Mouse (Mus musculus) liver, postnatal 0 days (tissue): ENCODE data around the gene Atxn1. TPM values are rescaled to one million over a fixed set of nuclear protein-coding genes. Genes with fewer than 3 reads are reported as not detected.
A peak's percentile ranks its signal among the peaks of the same experiment; 100 is the strongest.

ENCODE experiments used
- ATAC-seq: fragments of 200-750 bp; cut with Nextera tagmentation; 2 replicates; pipeline ENCODE4 v1.8.0; 2017; ENCODE audit warnings: mild to moderate bottlenecking, moderate library complexity
- DNase-seq: peaks from one replicate; pipeline ENCODE4 v3.0.0-alpha.2; 2016
- H3K27ac ChIP-seq: fragments of 300-500 bp; sonication (generic); 2 replicates; pipeline ENCODE4 v1.5.1; 2014; ENCODE audit warnings: antibody characterized with exemption, moderate library complexity, mild to moderate bottlenecking, low read depth
- H3K27me3 ChIP-seq: fragments of 300-500 bp; sonication (generic); 2 replicates; pipeline ENCODE4 v1.6.1; 2014; ENCODE audit warnings: low read length, control low read depth, mixed read lengths; ENCODE audit not compliant: insufficient read depth
- H3K36me3 ChIP-seq: fragments of 300-500 bp; sonication (generic); replicated peaks from 2 replicates; pipeline ENCODE4 v1.6.1; 2014; ENCODE audit warnings: mild to moderate bottlenecking, control low read depth, low read length, moderate library complexity, mixed read lengths; ENCODE audit not compliant: insufficient read depth
- H3K4me1 ChIP-seq: fragments of 300-500 bp; sonication (generic); 2 replicates; pipeline ENCODE4 v1.6.1; 2014; ENCODE audit warnings: antibody characterized with exemption, mild to moderate bottlenecking, control low read depth; ENCODE audit not compliant: insufficient read depth
- H3K4me2 ChIP-seq: fragments of 300-500 bp; sonication (generic); 2 replicates; pipeline ENCODE4 v1.6.1; 2014; ENCODE audit warnings: low read depth, mild to moderate bottlenecking, low read length, moderate library complexity, mixed read lengths
- H3K4me3 ChIP-seq: fragments of 300-500 bp; sonication (generic); 2 replicates; pipeline ENCODE4 v1.5.1; 2014; ENCODE audit warnings: low read depth, low read length
- H3K9ac ChIP-seq: fragments of 300-500 bp; sonication (generic); replicated peaks from 2 replicates; pipeline ENCODE4 v1.6.1; 2014; ENCODE audit warnings: mild to moderate bottlenecking, moderate library complexity
- H3K9me3 ChIP-seq: fragments of 300-500 bp; sonication (generic); 2 replicates; pipeline ENCODE4 v1.6.1; 2016; ENCODE audit warnings: mild to moderate bottlenecking, control low read depth, low read length, mixed read lengths
- CTCF ChIP-seq: sonication (generic); IDR thresholded peaks from 2 replicates; pipeline ENCODE4 v1.5.1; 2016; ENCODE audit warnings: antibody characterized with exemption, low read depth
- EP300 ChIP-seq: IDR thresholded peaks from 2 replicates; pipeline ENCODE4 v1.6.1; 2016; ENCODE audit warnings: antibody characterized with exemption, low read depth, mild to moderate bottlenecking
- WGBS: fragments of 180-500 bp; shearing (Covaris S2); extraction: QIAGEN DNeasy Blood & Tissue Kit; methylation state at CpG from one replicate; pipeline ENCODE4 v1.1.7; 2014; ENCODE audit not compliant: insufficient replicate concordance; 5-methylcytosine and 5-hydroxymethylcytosine counted together
- polyA plus RNA-seq: library from polyadenylated mRNA; unstranded; fragments of >200 nt; fragmentation: Nextera tagmentation; extraction: Ambion mirVana; gene quantifications from 2 replicates; pipeline ENCODE4 v1.2.1, GENCODE M21; 2015

The Atxn1 gene
- polyA plus RNA-seq, 1 experiment from 2014 or later, result 4.4 TPM

DNA sequence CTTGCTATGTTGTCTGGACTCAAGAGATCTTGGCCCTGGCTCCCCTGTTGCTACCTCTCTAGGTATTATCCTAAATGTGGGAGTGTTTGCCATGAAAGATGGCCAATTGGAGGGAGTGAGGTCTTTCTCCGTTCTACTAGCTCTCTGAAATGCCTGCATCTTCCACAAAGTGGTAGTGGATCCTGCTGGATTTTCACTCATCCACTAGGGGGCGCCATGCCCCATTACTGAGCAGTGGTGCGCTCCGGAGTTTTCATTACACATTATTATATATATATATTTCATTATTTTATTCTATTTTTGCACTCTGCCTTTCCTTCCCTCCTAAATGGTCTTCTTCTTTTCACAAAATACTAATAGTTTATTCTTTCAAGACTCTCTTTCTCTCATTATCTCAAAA, 392.0 kb downstream of the Atxn1 start:
- Histone ChIP-seq H3K27me3 (no peaks in the 10 kb centered on the region), H3K4me1 (peaks cover 7% of the 10 kb centered on the region; the same call in 1 of the 2 replicates), H3K4me2 (no peak overlapping the region), H3K9me3 (no peaks in the 10 kb centered on the region), H3K9ac (no peak overlapping the region), H3K36me3 (no peaks in the 10 kb centered on the region), H3K27ac (no peak overlapping the region), H3K4me3 (no peak overlapping the region)
- DNase-seq, result peak; percentile 70
- TF ChIP-seq EP300, result no peak
- peak; percentile 82 for TF ChIP-seq CTCF
- no peak for ATAC-seq
- WGBS, result 27% methylated on average over 4 of the region's 4 CpGs

DNA sequence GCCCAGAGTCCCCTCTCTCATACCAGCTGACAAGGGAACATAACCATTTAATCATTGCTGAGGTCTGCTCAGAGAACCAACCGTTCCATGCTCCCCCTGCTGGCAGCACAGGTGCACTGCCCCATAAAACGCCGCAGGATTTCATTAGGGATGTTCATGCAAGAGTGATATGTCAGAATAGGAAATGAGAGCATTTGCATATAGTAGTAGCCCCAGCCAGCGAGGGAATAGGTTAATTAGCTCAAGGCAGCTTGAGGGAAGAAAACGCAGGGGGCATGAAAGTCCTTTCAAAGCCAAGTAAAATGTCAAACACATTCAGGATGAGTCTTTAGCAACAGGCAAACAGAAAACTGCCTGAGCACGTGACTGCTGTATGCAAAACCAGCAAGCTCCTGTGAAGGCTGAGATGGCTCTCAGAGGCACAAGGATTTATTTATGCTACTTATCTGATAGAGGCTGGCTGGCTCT, 393.0 kb downstream of the Atxn1 start:
- Histone ChIP-seq H3K9me3 (no peaks in the 10 kb centered on the region), H3K36me3 (peaks cover under 1% of the 10 kb centered on the region; the same call in 1 of the 2 replicates), H3K4me1 (peaks cover 7% of the 10 kb centered on the region; the same call in 1 of the 2 replicates), H3K4me2 (peak overlapping the region; percentile 46), H3K4me3 (no peak overlapping the region), H3K9ac (no peak overlapping the region), H3K27me3 (no peaks in the 10 kb centered on the region), H3K27ac (no peak overlapping the region)
- ATAC-seq (peak; percentile 68), DNase-seq (peak; percentile 86)
- WGBS, result 4% methylated on average over 6 of the region's 6 CpGs
- TF ChIP-seq EP300, result no peak
- TF ChIP-seq CTCF, result peak; percentile 97

DNA sequence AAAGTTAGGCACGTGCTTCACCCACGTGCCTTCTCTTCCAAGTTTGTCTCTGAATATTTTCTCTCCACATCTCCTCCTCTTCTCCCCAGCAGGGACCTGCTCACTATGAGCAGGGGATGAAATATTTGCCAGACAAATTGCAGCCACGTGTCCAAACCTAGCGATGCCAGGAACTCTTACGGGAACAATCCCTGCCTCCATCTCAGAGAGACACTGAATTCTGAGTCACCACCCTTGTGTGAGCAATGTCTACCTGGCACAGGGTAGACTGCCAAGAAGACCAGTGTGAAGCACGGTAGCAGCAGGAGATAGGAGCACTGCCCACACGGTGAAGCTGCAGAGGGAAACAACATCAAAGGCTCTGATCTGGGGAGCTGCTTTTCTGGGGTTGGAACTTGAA, 394.9 kb downstream of the Atxn1 start:
- no peak for ATAC-seq
- 82% methylated on average over 7 of the region's 7 CpGs for WGBS

DNA sequence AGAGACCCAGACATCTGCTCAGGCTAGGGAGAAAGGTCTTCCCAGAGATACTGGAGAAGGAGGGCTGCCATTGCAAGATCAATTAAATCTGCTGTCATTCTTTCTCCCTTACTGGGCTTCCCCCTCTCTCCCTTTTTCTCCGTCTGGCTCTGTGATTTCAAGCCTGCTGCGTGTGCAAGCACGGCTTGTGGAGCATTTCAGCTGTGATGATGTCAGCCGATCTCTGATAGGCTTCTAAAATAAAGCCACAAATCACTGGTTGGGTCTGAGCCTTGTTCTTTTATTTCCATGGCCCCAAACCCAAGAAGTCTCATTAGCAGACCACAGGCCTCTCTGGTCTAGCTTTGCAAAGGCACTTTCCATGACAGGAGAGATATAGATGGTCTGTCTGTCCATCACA, 399.9 kb downstream of the Atxn1 start:
- DNase-seq, result no peak
- 69% methylated on average over 4 of the region's 4 CpGs for WGBS

More for the DNA sequence above, 394.9 kb downstream of the Atxn1 start:
- H3K9me3 ChIP-seq, result no peaks in the 10 kb centered on the region
- no peak overlapping the region for H3K4me2 ChIP-seq
- no peak for DNase-seq
- no peak overlapping the region for H3K9ac ChIP-seq
- no peak overlapping the region for H3K27ac ChIP-seq
- H3K4me3 ChIP-seq, result no peak overlapping the region
- peaks cover 7% of the 10 kb centered on the region; the same call in 1 of the 2 replicates for H3K36me3 ChIP-seq
- no peaks in the 10 kb centered on the region for H3K27me3 ChIP-seq
- peaks cover 7% of the 10 kb centered on the region; the same call in 1 of the 2 replicates for H3K4me1 ChIP-seq
- TF ChIP-seq CTCF, result no peak

DNA sequence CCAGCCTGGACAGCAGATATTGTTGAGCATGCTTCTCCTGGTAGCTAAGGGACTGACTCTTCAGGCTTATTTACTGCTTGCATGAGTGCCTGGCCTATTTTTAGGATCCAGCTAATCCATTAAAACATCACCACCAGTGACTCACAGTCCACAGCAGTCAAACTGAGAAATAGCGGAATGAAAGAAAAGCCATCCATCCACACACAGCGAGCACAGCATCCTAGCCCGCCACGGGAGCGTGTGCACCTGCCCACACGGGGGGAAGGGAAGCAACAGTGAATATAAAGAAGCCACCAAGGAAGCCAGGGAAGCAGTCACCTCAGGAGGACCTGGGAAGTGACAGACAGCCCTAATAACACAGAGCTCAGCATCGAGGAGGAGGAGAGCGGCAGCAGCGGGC, 402.8 kb downstream of the Atxn1 start:
- Histone ChIP-seq H3K4me3 (no peak overlapping the region), H3K9ac (no peak overlapping the region), H3K4me2 (no peak overlapping the region), H3K4me1 (no peaks in the 10 kb centered on the region), H3K36me3 (peaks cover 7% of the 10 kb centered on the region; the same call in 1 of the 2 replicates), H3K27me3 (no peaks in the 10 kb centered on the region), H3K9me3 (no peaks in the 10 kb centered on the region), H3K27ac (no peak overlapping the region)
- DNase-seq (no peak), ATAC-seq (no peak)
- TF ChIP-seq CTCF (no peak), EP300 (no peak)
- 87% methylated on average over 9 of the region's 9 CpGs for WGBS

More for the DNA sequence above, 399.9 kb downstream of the Atxn1 start:
- H3K4me2 ChIP-seq, result no peak overlapping the region
- H3K4me1 ChIP-seq, result no peaks in the 10 kb centered on the region
- TF ChIP-seq CTCF, result no peak
- H3K9ac ChIP-seq, result no peak overlapping the region
- H3K4me3 ChIP-seq, result no peak overlapping the region
- H3K27ac ChIP-seq, result no peak overlapping the region
- no peaks in the 10 kb centered on the region for H3K9me3 ChIP-seq
- peaks cover 7% of the 10 kb centered on the region; the same call in 1 of the 2 replicates for H3K36me3 ChIP-seq
- H3K27me3 ChIP-seq, result no peaks in the 10 kb centered on the region
- ATAC-seq, result no peak

DNA sequence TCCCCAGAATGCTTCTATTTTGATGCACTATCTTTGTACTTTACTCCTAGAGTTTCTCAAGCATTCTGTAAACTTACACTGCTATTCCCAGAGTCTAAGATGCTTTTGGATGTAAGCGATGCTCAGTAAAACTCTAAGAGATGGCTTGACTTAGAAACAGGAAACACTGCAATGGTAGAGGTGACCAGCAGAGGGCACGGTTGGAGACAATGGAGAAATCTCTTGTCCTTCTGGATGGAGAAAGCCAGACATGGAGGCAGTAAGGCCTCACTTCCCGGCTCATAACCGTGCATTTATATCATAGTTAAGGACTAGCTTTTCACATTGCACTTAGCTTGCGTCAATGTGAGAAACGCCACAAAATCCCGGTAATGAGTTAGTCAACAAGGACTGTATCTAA, 404.3 kb downstream of the Atxn1 start:
- Histone ChIP-seq H3K9me3 (no peaks in the 10 kb centered on the region), H3K27me3 (no peaks in the 10 kb centered on the region), H3K36me3 (no peaks in the 10 kb centered on the region; the same call in 1 of the 2 replicates), H3K9ac (no peak overlapping the region), H3K27ac (no peak overlapping the region), H3K4me2 (no peak overlapping the region), H3K4me3 (no peak overlapping the region), H3K4me1 (no peaks in the 10 kb centered on the region)
- TF ChIP-seq CTCF, result peak; percentile 72
- no peak for TF ChIP-seq EP300
- no peak for DNase-seq
- ATAC-seq, result no peak
- WGBS, result 66% methylated on average over 7 of the region's 7 CpGs
